Mouse (Mus musculus) heart, postnatal 14 days (tissue): ENCODE measurements around the gene Ghrl. TPM values are rescaled to one million over a fixed set of nuclear protein-coding genes. Genes with fewer than 3 reads are reported as not detected.
"Not testable (repeated sequence)": the region's sequence is repeated elsewhere in the genome, so short reads cannot be mapped to it uniquely, and the experiment has no call there.

Experiments used
- DNase-seq, 2 experiments: peaks; one replicate each; pipeline ENCODE4 v3.0.0; 2021 to 2022
- intact Hi-C: fragments of 180-260 bp; cut with DNase I; formaldehyde crosslinking; loops from one replicate; pipeline ENCODE4 v1.15.1; 2025
- microRNA-seq, 2 experiments: library from miRNA; unstranded; fragments of <30 nt; microRNA quantifications; one replicate each; pipeline ENCODE4 v1.2.0; 2021 to 2022
- total RNA-seq, 2 experiments: library from RNA; stranded (reverse); gene quantifications; 2 replicates each; pipeline ENCODE4 v1.2.3; 2021

Ghrl gene
- total RNA-seq, 2 experiments from 2014 or later = 0.53 TPM; not detected in 1

DNA sequence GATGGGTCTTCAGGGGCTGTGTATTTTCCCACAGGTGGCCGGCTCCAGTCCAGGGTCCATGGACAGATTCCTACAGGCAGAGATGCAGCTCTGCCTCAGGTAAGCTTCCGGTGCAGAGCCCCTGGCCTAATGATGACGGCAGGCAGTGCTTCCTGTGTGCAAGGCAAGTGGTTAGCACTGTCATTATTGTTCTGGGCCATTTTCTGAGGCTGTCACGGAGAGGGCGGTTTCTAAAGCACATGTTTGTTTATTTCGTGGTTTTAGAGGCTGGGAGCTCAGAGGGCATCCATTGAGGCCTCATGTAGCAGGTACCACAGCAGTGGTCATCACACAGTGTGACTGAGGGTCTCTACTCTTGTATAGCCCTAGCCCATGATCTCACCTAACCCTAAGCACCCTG, 46.7 kb downstream of the Ghrl start:
- no peak for DNase-seq
- intact Hi-C loops = no loop called here

DNA sequence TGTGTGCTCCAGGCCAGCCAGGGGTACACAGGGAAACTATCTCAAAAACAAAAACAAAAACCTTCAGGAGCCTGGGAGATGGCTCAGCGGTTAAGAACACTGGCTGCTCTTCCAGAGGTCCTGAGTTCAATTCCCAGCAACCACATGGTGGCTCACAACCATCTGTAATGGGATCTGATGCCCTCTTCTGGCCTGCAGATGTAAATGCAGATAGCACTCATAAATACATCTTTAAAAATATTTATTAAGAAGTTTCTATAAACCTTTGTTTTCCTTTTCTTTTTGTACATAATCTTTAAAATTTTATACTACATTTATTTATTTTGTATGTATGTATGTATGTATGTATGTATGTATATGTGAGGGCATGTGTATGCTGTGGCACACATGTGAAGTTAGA, 47.7 kb downstream of the Ghrl start:
- intact Hi-C loops, DNase-seq: not testable (repeated sequence)

DNA sequence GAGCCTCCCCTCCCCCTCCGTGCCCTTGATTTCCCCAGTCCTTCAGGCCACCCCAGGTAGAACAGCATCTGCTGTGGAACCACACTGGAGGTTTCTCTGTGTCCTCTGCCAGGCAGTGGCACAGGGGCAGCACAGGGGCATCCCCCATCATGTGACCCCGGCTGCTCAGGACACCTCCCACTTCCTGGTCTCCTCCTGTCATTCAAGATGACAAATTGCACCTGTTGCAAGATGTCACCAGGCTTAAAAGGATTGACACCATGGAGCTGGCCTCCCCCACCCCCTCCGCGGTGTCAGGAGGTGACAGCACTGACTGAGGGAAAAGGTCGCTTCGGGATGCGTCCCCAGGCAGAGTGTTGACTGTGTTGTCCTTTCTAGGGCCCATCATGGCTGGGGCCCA, 49.9 kb downstream of the Ghrl start:
- intact Hi-C loops = no loop called here
- DNase-seq = no peak

DNA sequence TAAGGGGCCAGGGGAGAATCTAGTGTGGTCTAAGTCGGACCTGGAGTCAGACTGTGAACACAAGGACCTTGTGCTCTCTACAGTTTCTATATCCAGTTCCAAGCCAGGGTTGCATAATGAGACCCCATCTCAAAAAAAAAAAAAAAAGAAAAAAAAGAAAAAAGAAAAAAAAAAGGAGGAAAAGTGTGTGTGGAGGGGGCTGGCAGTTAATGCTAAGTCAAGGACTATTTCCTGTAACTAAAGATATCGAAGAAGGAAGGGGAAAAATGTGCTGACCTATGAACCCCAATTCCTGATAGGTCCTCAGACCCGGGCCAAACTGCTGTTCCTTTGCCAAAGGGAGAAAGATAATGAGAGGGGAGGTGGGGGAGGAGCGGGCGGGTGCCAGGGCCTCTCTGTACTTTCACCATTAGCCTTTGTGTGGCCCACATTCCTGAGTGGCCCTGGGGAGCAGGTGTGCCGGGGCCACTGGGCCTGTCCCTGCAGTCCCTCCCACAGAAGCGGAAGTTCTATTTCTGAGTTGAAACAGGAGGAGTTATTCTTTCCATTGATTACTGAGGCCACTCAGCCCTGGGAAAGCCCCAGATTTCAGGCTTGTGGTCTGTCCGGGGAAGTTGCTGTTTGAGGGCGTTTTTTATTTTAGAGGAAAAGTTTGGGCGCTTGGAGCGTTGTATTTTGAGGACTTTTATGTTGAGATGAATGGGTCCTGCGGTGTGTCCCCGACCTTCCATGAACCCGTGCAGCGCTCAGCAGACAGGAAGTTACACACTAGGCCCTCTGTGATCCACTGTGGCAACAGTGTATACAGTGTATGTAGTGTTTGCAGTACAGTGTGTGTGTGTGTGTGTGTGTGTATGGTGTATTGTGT, 51.2 kb downstream of the Ghrl start:
- DNase-seq = peak; percentile 52 to 66
- intact Hi-C loops = no loop called here

DNA sequence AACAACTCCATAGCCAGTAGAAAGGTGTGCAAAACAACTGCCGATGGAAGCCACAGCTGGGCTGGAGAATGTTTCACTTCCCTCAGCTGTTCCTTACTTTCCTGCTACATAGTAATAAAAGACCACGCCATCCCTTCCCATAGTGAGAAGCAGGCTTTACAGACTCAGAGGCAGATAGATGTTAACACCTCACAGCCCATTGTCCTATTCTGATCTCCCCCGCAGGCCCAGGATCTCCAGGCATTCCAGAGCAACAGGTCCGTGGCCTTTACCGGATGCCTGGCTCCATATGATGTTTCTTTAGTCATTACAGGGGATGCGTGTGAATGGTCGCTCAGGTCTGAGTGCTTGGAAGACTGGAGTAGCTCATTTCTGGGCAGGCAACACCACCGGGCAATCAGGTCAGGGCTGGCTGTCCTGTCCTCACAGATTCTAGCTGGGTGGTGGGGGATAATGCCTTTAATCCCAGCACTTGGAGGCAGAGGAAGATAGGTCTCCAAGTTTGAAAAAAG, 52.0 kb downstream of the Ghrl start:
- intact Hi-C loops = no loop called here
- DNase-seq = no peak

Small RNA genes lying within 50 kb of the gene (microRNA-seq; reads per million reads assigned to microRNA genes)
- gene Mir7042 = 1.1 to 1.3 reads per million in 2 experiments

Other genes with a start within 250 kb of the Ghrl start
- gene Il17rc, start 248.5 kb downstream of the Ghrl start, total RNA-seq = 1 to 10 TPM; 8.7 to 8.9 TPM
- 10 to 100 TPM; 42.1 to 45.2 TPM for gene Creld1, start 236.6 kb downstream of the Ghrl start, total RNA-seq
- gene Prrt3, start 217.9 kb downstream of the Ghrl start, total RNA-seq = not detected
- 10 to 100 TPM; 56.0 to 61.9 TPM for gene Emc3, start 188.2 kb downstream of the Ghrl start, total RNA-seq
- 1 to 10 TPM; 1.2 TPM for gene Fancd2, start 188.2 kb downstream of the Ghrl start, total RNA-seq
- gene Fancd2os, start 119.2 kb downstream of the Ghrl start, total RNA-seq = not detected
- 10 to 100 TPM; 76.1 to 80.0 TPM for gene Brk1, start 115.1 kb downstream of the Ghrl start, total RNA-seq
- 10 to 100 TPM; 10.0 to 12.0 TPM for gene Vhl, start 95.9 kb downstream of the Ghrl start, total RNA-seq
- gene Irak2, start 81.4 kb downstream of the Ghrl start, total RNA-seq = 10 to 100 TPM; 12.3 to 14.1 TPM
- gene Tatdn2, start 22.8 kb downstream of the Ghrl start, total RNA-seq = 10 to 100 TPM; 60.0 to 63.2 TPM
- gene Sec13, start 20.9 kb upstream of the Ghrl start, total RNA-seq = 10 to 100 TPM; 74.7 to 79.9 TPM